Mouse (Mus musculus) forebrain, postnatal 0 days (tissue): Measurements from ENCODE around the gene Ruvbl2. TPM values are rescaled to one million over a fixed set of nuclear protein-coding genes. Genes with fewer than 3 reads are reported as not detected.

Experiments
- ATAC-seq: fragments of 200-750 bp; cut with Nextera tagmentation; 2 replicates; pipeline ENCODE4 v1.8.0; 2017; ENCODE audit warnings: mild to moderate bottlenecking, moderate library complexity
- DNase-seq: peaks from one replicate; pipeline ENCODE4 v3.0.0-alpha.2; 2015
- H3K27ac ChIP-seq: fragments of 300-500 bp; sonication (generic); 2 replicates; pipeline ENCODE4 v1.5.1; 2014; ENCODE audit warnings: low read depth, mild to moderate bottlenecking, antibody characterized with exemption, low read length, moderate library complexity, mixed read lengths
- H3K27me3 ChIP-seq: fragments of 300-500 bp; sonication (generic); 2 replicates; pipeline ENCODE4 v1.6.1; 2014; ENCODE audit warnings: mild to moderate bottlenecking, low read length, mixed read lengths; ENCODE audit not compliant: insufficient read depth
- H3K36me3 ChIP-seq: fragments of 300-500 bp; sonication (generic); 2 replicates; pipeline ENCODE4 v1.6.1; 2014; ENCODE audit warnings: mild to moderate bottlenecking, moderate library complexity; ENCODE audit not compliant: insufficient read depth
- H3K4me1 ChIP-seq: fragments of 300-500 bp; sonication (generic); 2 replicates; pipeline ENCODE4 v1.6.1; 2014; ENCODE audit warnings: antibody characterized with exemption; ENCODE audit not compliant: insufficient read depth
- H3K4me2 ChIP-seq: fragments of 300-500 bp; sonication (generic); 2 replicates; pipeline ENCODE4 v1.6.1; 2014; ENCODE audit warnings: low read depth, mild to moderate bottlenecking, moderate library complexity
- H3K4me3 ChIP-seq: fragments of 300-500 bp; sonication (generic); 2 replicates; pipeline ENCODE4 v1.5.1; 2014; ENCODE audit warnings: low read depth, low read length, mixed read lengths
- H3K9ac ChIP-seq: fragments of 300-500 bp; sonication (generic); 2 replicates; pipeline ENCODE4 v1.6.1; 2014; ENCODE audit warnings: mild to moderate bottlenecking
- H3K9me3 ChIP-seq: fragments of 300-500 bp; sonication (generic); 2 replicates; pipeline ENCODE4 v1.6.1; 2016; ENCODE audit warnings: low read length
- CTCF ChIP-seq: sonication (generic); IDR thresholded peaks from 2 replicates; pipeline ENCODE4 v1.5.1; 2016; ENCODE audit warnings: antibody characterized with exemption, control low read depth, low read depth
- WGBS: fragments of 180-500 bp; shearing (Covaris S2); extraction: QIAGEN DNeasy Blood & Tissue Kit; methylation state at CpG from one replicate; pipeline ENCODE4 v1.1.7; 2014; 5-methylcytosine and 5-hydroxymethylcytosine counted together
- polyA plus RNA-seq: library from polyadenylated mRNA; unstranded; fragments of >200 nt; fragmentation: Nextera tagmentation; extraction: Ambion mirVana; gene quantifications from 2 replicates; pipeline ENCODE4 v1.2.1, GENCODE M21; 2015
- total RNA-seq: library from RNA; depleted of rRNA; stranded (reverse); fragments of >200 nt; gene quantifications from 2 replicates; pipeline ENCODE4 v1.2.3, GENCODE M21; 2014

Ruvbl2 gene
- total and polyA plus RNA-seq, 2 experiments from 2014 or later, result 98.3 to 149 TPM

GRCm38 (mm10) chr7:45413864-45414739 is 23.8 kb downstream of the Ruvbl2 start:
- peaks cover 83% of the 10 kb centered on the region for H3K27me3 ChIP-seq
- H3K9me3 ChIP-seq, result no peaks in the 10 kb centered on the region
- ATAC-seq (no peak; the same call in 1 of the 2 replicates), DNase-seq (no peak)
- H3K9ac ChIP-seq, result peak overlapping the region; percentile 51
- no peak overlapping the region for H3K27ac ChIP-seq
- no peak for TF ChIP-seq CTCF
- H3K4me3 ChIP-seq, result peak overlapping the region; percentile 46
- H3K4me1 ChIP-seq, result peaks cover 6% of the 10 kb centered on the region; the same call in 1 of the 2 replicates
- peak overlapping the region; percentile 83 for H3K4me2 ChIP-seq
- WGBS, result 3% methylated on average over 26 of the region's 27 CpGs
- H3K36me3 ChIP-seq, result no peaks in the 10 kb centered on the region

- H3K36me3 ChIP-seq, result no peaks in the 10 kb centered on the region
- H3K4me3 ChIP-seq, result peak within 1 kb of the TSS; percentile 46
- H3K27ac ChIP-seq, result no peak within 1 kb of the TSS
- H3K27me3 ChIP-seq, result peaks cover 83% of the 10 kb centered on the region
- H3K4me1 ChIP-seq, result peaks cover 6% of the 10 kb centered on the region; the same call in 1 of the 2 replicates
- H3K9ac ChIP-seq, result peak within 1 kb of the TSS; percentile 51
- ATAC-seq (peak; percentile 34; the same call in 1 of the 2 replicates), DNase-seq (peak; percentile 24)
- no peak for TF ChIP-seq CTCF
- no peaks in the 10 kb centered on the region for H3K9me3 ChIP-seq
- WGBS, result 3% methylated on average over 44 of the region's 45 CpGs
- H3K4me2 ChIP-seq, result peak within 1 kb of the TSS; percentile 83
Measured at GRCm38 (mm10) chr7:45413113-45413863, 24.6 kb downstream of the Ruvbl2 start, which contains the start of gene Ntf5. TSS of gene Ntf5 (plus strand) at chr7:45413695.

- Histone ChIP-seq H3K36me3 (no peaks in the 10 kb centered on the region), H3K27ac (no peak overlapping the region), H3K27me3 (peaks cover 83% of the 10 kb centered on the region), H3K4me2 (no peak overlapping the region), H3K4me3 (no peak overlapping the region), H3K9ac (no peak overlapping the region), H3K4me1 (peaks cover 6% of the 10 kb centered on the region; the same call in 1 of the 2 replicates), H3K9me3 (no peaks in the 10 kb centered on the region)
- no peak for DNase-seq
- ATAC-seq, result no peak
- WGBS, result 85% methylated on average over 2 of the region's 2 CpGs
- no peak for TF ChIP-seq CTCF
Measured at GRCm38 (mm10) chr7:45412421-45412820, 25.5 kb downstream of the Ruvbl2 start.

GRCm38 (mm10) chr7:45409497-45410163 is 28.3 kb downstream of the Ruvbl2 start:
- Histone ChIP-seq H3K4me3 (no peak overlapping the region), H3K27me3 (peaks cover 84% of the 10 kb centered on the region), H3K36me3 (no peaks in the 10 kb centered on the region), H3K27ac (no peak overlapping the region), H3K4me1 (peaks cover 6% of the 10 kb centered on the region; the same call in 1 of the 2 replicates), H3K4me2 (no peak overlapping the region), H3K9me3 (no peaks in the 10 kb centered on the region), H3K9ac (no peak overlapping the region)
- no peak for ATAC-seq
- no peak for DNase-seq
- no peak for TF ChIP-seq CTCF
- WGBS, result 87% methylated on average over 8 of the region's 8 CpGs

- TF ChIP-seq CTCF, result no peak
- no peaks in the 10 kb centered on the region for H3K36me3 ChIP-seq
- WGBS, result 86% methylated on average over 17 of the region's 17 CpGs
- H3K9ac ChIP-seq, result no peak overlapping the region
- H3K4me3 ChIP-seq, result no peak overlapping the region
- H3K4me1 ChIP-seq, result peaks cover 6% of the 10 kb centered on the region; the same call in 1 of the 2 replicates
- DNase-seq, result no peak
- no peaks in the 10 kb centered on the region for H3K9me3 ChIP-seq
- H3K27ac ChIP-seq, result no peak overlapping the region
- ATAC-seq, result no peak
- H3K27me3 ChIP-seq, result peaks cover 77% of the 10 kb centered on the region
- H3K4me2 ChIP-seq, result no peak overlapping the region
Measured at GRCm38 (mm10) chr7:45408949-45409348, 28.9 kb downstream of the Ruvbl2 start.

GRCm38 (mm10) chr7:45408351-45408750 is 29.5 kb downstream of the Ruvbl2 start:
- DNase-seq (no peak), ATAC-seq (no peak)
- Histone ChIP-seq H3K9me3 (no peaks in the 10 kb centered on the region), H3K4me1 (peaks cover 2% of the 10 kb centered on the region; the same call in 1 of the 2 replicates), H3K27ac (no peak overlapping the region), H3K36me3 (no peaks in the 10 kb centered on the region), H3K4me3 (no peak overlapping the region), H3K9ac (no peak overlapping the region), H3K4me2 (no peak overlapping the region), H3K27me3 (peaks cover 71% of the 10 kb centered on the region)
- WGBS, result 68% methylated on average over 7 of the region's 7 CpGs
- TF ChIP-seq CTCF, result no peak
